Mouse (Mus musculus) thymus, adult 2 months (tissue): ENCODE measurements around the gene Hspa1b. TPM values are rescaled to one million over a fixed set of nuclear protein-coding genes. Genes with fewer than 3 reads are reported as not detected.
"Not testable (repeated sequence)": the region's sequence is repeated elsewhere in the genome, so short reads cannot be mapped to it uniquely, and the experiment has no call there.

Source experiments
- DNase-seq: peaks from one replicate; pipeline ENCODE4 v3.0.0; 2021
- H3K27ac ChIP-seq: fragments of 200-500 bp; 2 replicates; pipeline ENCODE4 v1.5.1; 2012; ENCODE audit warnings: low read length, control low read depth; ENCODE audit not compliant: control insufficient read depth, insufficient read depth
- H3K27me3 ChIP-seq: fragments of 200-500 bp; 2 replicates; pipeline ENCODE4 v1.6.1; 2012; ENCODE audit warnings: mild to moderate bottlenecking, low read length, moderate library complexity, mixed read lengths; ENCODE audit not compliant: control insufficient read depth, insufficient read depth
- H3K36me3 ChIP-seq: fragments of 200-500 bp; 2 replicates; pipeline ENCODE4 v1.6.1; 2012; ENCODE audit warnings: mild to moderate bottlenecking, low read length, moderate library complexity; ENCODE audit not compliant: control insufficient read depth, insufficient read depth
- H3K4me1 ChIP-seq: fragments of 200-500 bp; replicated peaks from 2 replicates; pipeline ENCODE4 v1.6.1; 2012; ENCODE audit warnings: low read length; ENCODE audit not compliant: control insufficient read depth, insufficient read depth
- H3K4me3 ChIP-seq: fragments of 200-500 bp; 2 replicates; pipeline ENCODE4 v1.5.1; 2012; ENCODE audit warnings: mild to moderate bottlenecking, low read length, control low read depth, moderate library complexity; ENCODE audit not compliant: control insufficient read depth, insufficient read depth
- CTCF ChIP-seq: fragments of 200-500 bp; IDR thresholded peaks from 2 replicates; pipeline ENCODE4 v1.5.1; 2012; ENCODE audit warnings: mild to moderate bottlenecking, control low read depth, low read length, moderate library complexity, borderline replicate concordance; ENCODE audit not compliant: control insufficient read depth, poor library complexity, insufficient read depth; ENCODE audit errors: extremely low read depth
- POLR2A ChIP-seq: fragments of 200-500 bp; IDR thresholded peaks from 2 replicates; pipeline ENCODE4 v1.6.1; 2012; ENCODE audit warnings: mild to moderate bottlenecking, low read length, control low read depth, moderate library complexity; ENCODE audit not compliant: control insufficient read depth, poor library complexity, insufficient read depth; ENCODE audit errors: extremely low read depth
- WGBS: fragments of 180-500 bp; shearing (Covaris S2); methylation state at CpG from one replicate; pipeline ENCODE4 v1.1.7; 2018; 5-methylcytosine and 5-hydroxymethylcytosine counted together
- polyA plus RNA-seq: library from polyadenylated mRNA; depleted of rRNA; stranded (reverse); fragments of >200 nt; gene quantifications from 2 replicates; pipeline ENCODE4 v1.2.3, GENCODE M21; 2012; rRNA removed

Hspa1b gene
- 22.7 and 26.5 TPM in 2 replicates for polyA plus RNA-seq

GRCm38 (mm10) chr17:34959130-34959778 is at the start of gene Hspa1b:
Gene Hspa1b (minus strand): TSS chr17:34959238.
- peak; percentile 75 for DNase-seq
- Histone ChIP-seq H3K4me3 (peak within 1 kb of the TSS; percentile 53), H3K27ac (peak within 1 kb of the TSS; percentile 28; the same call in 1 of the 2 replicates)
- under 1% methylated on average over 31 of the region's 32 CpGs for WGBS
- 0 out of 2 replicates have a peak, but pooled peaks have one; percentile 22 for TF ChIP-seq CTCF
- H3K27me3 ChIP-seq, H3K36me3 ChIP-seq, H3K4me1 ChIP-seq: not testable (repeated sequence)

DNA sequence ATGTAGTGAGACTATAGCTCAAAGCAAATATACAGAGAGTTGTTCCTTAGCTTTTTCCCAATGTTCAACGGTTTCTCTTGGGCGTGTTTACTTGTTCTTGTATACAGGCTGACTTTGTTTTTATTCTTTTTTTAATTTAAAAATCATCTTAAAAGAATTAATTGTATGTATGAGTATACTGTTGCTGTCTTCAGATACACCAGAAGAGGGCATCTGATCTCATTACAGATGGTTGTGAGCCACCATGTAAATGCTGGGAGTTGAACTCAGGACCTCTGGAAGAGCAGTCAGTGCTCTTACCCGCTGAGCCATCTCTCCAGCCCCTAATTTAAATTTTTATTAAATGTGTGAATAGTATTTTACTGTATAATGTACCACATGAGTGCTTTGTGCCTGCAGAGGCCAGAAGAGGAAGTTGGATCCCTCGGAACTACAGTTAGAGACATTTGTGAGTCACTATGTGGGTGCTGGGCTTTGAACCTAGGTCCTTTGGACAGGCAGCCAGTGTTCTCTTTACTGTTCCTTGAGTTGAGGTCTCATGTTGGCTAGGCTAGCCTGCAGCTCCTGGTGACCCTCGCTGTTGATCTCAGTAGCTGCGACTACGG is 48.5 kb upstream of the Hspa1b start:
- no peaks in the 10 kb centered on the region for H3K27me3 ChIP-seq
- TF ChIP-seq POLR2A: no peak
- TF ChIP-seq CTCF: no peak
- peaks cover 4% of the 10 kb centered on the region for H3K4me1 ChIP-seq
- H3K4me3 ChIP-seq: no peak overlapping the region
- no peak overlapping the region for H3K27ac ChIP-seq
- peaks cover 30% of the 10 kb centered on the region for H3K36me3 ChIP-seq
- no peak for DNase-seq
- 95% methylated on average over 7 of the region's 7 CpGs for WGBS

DNA sequence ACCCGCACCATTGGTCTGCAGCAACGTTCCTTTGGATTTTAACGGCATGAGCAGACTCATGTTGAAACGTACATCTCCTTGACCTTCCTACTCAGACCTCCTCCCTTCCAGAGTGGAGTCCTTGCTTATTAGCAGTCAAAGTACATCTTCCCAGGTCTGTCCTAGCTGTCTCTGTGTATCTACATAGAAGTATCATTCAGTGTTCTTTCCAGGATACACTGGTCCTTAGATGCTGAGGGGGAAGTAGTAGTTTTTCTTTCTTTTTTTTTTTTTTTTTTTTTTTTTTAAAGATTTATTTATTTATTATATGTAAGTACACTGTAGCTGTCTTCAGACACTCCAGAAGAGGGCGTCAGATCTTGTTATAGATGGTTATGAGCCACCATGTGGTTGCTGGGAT is 46.9 kb upstream of the Hspa1b start:
- peaks cover 21% of the 10 kb centered on the region for H3K36me3 ChIP-seq
- not testable (repeated sequence) for DNase-seq
- WGBS: 96% methylated on average over 4 of the region's 5 CpGs

DNA sequence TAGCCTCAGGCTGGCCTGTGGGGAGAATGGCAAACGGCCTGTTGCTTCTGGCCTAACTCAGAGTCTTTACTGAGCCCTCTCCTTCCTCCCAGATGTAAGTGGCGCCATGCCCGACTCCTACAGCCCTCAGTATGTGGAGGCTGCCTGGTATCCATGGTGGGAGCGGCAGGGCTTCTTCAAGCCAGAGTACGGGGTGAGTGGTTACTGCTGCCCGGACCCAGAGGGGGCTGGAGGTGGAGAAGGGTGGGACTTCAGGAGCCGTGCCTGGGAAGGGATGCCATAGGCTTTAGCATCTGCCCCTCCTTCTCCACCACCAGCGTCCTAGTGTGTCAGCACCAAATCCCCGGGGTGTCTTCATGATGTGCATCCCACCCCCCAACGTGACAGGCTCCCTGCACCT is 46.1 kb upstream of the Hspa1b start:
- H3K4me3 ChIP-seq: no peak overlapping the region
- H3K4me1 ChIP-seq: peaks cover 14% of the 10 kb centered on the region
- no peak for DNase-seq
- TF ChIP-seq POLR2A (no peak), CTCF (no peak)
- 97% methylated on average over 10 of the region's 10 CpGs for WGBS
- no peak overlapping the region for H3K27ac ChIP-seq
- H3K27me3 ChIP-seq: no peaks in the 10 kb centered on the region
- H3K36me3 ChIP-seq: peaks cover 14% of the 10 kb centered on the region

More for the DNA sequence above, 46.9 kb upstream of the Hspa1b start:
- H3K27ac ChIP-seq, H3K4me3 ChIP-seq, H3K27me3 ChIP-seq: not testable (repeated sequence)
- peaks cover 14% of the 10 kb centered on the region for H3K4me1 ChIP-seq

DNA sequence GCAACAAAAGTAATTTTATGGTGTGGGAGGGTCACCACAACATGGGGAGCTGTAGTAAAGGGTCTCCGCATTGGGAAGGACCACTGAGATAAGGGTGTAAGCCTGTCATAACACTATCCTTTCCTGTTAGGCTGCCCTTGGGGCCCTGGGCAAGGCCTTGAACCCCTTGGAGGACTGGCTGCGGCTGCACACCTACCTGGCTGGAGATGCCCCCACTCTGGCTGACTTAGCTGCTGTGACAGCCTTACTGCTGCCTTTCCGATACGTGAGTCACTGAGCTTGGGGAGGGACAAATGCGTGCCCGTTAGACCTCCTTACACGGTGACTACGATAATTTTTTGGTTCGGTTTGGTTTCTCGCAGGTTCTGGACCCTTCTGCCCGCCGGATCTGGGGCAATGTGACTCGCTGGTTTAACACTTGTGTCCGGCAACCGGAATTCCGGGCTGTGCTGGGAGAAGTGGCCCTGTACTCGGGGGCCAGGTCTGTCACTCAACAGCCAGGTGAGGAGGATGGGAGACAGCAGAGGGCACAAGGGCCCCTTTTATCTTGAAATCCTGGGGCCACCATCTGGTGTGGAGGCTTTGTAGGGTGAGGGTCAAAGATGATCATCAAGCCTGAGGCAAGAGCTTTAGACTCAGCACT is 45.2 kb upstream of the Hspa1b start:
- Histone ChIP-seq H3K27me3 (no peaks in the 10 kb centered on the region), H3K36me3 (peaks cover 14% of the 10 kb centered on the region), H3K4me1 (peaks cover 21% of the 10 kb centered on the region), H3K27ac (no peak overlapping the region), H3K4me3 (no peak overlapping the region)
- DNase-seq: no peak
- 97% methylated on average over 17 of the region's 17 CpGs for WGBS
- TF ChIP-seq CTCF: no peak

GRCm38 (mm10) chr17:35003022-35003838 is 44.2 kb upstream of the Hspa1b start:
- WGBS: 42% methylated on average over 9 of the region's 9 CpGs
- H3K4me1 ChIP-seq: peaks cover 29% of the 10 kb centered on the region
- H3K36me3 ChIP-seq: peaks cover 14% of the 10 kb centered on the region
- no peak overlapping the region for H3K27ac ChIP-seq
- H3K4me3 ChIP-seq: no peak overlapping the region
- TF ChIP-seq CTCF (no peak), POLR2A (no peak)
- DNase-seq: no peak
- no peaks in the 10 kb centered on the region for H3K27me3 ChIP-seq
